Mouse (Mus musculus) limb, embryonic 14.5 days (tissue): ENCODE results near the gene Slc22a15. TPM values are rescaled to one million over a fixed set of nuclear protein-coding genes. Genes with fewer than 3 reads are reported as not detected.

Experiments
- ATAC-seq: fragments of 200-750 bp; cut with Nextera tagmentation; 2 replicates; pipeline ENCODE4 v1.8.0; 2017; ENCODE audit warnings: low read depth, moderate number of reproducible peaks, moderate TSS enrichment; ENCODE audit not compliant: low FRiP score
- DNase-seq: peaks from one replicate; pipeline ENCODE4 v3.0.0-alpha.2; 2015; ENCODE audit warnings: low spot score
- H3K27ac ChIP-seq: fragments of 300-500 bp; sonication (generic); replicated peaks from 2 replicates; pipeline ENCODE4 v1.5.1; 2014; ENCODE audit warnings: low read depth, mild to moderate bottlenecking, low read length, moderate library complexity, mixed read lengths
- H3K27me3 ChIP-seq: fragments of 300-500 bp; sonication (generic); 2 replicates; pipeline ENCODE4 v1.6.1; 2014; ENCODE audit warnings: low read length, mixed read lengths; ENCODE audit not compliant: control insufficient read depth, insufficient read depth
- H3K36me3 ChIP-seq: fragments of 300-500 bp; sonication (generic); 2 replicates; pipeline ENCODE4 v1.6.1; 2014; ENCODE audit warnings: mild to moderate bottlenecking, low read length, moderate library complexity, mixed read lengths; ENCODE audit not compliant: control insufficient read depth, insufficient read depth
- H3K4me1 ChIP-seq: fragments of 300-500 bp; sonication (generic); 2 replicates; pipeline ENCODE4 v1.6.1; 2014; ENCODE audit warnings: antibody characterized with exemption, low read length, mixed read lengths; ENCODE audit not compliant: control insufficient read depth, insufficient read depth
- H3K4me2 ChIP-seq: fragments of 300-500 bp; sonication (generic); replicated peaks from 2 replicates; pipeline ENCODE4 v1.6.1; 2014; ENCODE audit warnings: low read depth, mild to moderate bottlenecking, low read length, moderate library complexity; ENCODE audit not compliant: severe bottlenecking
- H3K4me3 ChIP-seq: fragments of 300-500 bp; sonication (generic); replicated peaks from 2 replicates; pipeline ENCODE4 v1.5.1; 2014; ENCODE audit warnings: low read length
- H3K9ac ChIP-seq: fragments of 300-500 bp; sonication (generic); 2 replicates; pipeline ENCODE4 v1.6.1; 2014; ENCODE audit warnings: mild to moderate bottlenecking, low read depth, low read length, moderate library complexity; ENCODE audit not compliant: severe bottlenecking
- H3K9me3 ChIP-seq: fragments of 300-500 bp; sonication (generic); 2 replicates; pipeline ENCODE4 v1.6.1; 2016; ENCODE audit warnings: low read length; ENCODE audit not compliant: control insufficient read depth
- POLR2A ChIP-seq: fragments of 200-500 bp; IDR thresholded peaks from 2 replicates; pipeline ENCODE4 v1.8.0; 2012; ENCODE audit warnings: inconsistent platforms, mild to moderate bottlenecking, moderate library complexity, borderline replicate concordance; ENCODE audit not compliant: insufficient read depth, insufficient read length; ENCODE audit errors: extremely low read depth
- WGBS: fragments of 180-500 bp; shearing (Covaris S2); extraction: QIAGEN DNeasy Blood & Tissue Kit; methylation state at CpG from one replicate; pipeline ENCODE4 v1.1.7; 2014; 5-methylcytosine and 5-hydroxymethylcytosine counted together
- polyA plus RNA-seq, 2 experiments: library from polyadenylated mRNA; depleted of rRNA in 1 of 2; stranded (reverse) in 1 of 2; unstranded in 1 of 2; fragments of >200 nt; fragmentation: Nextera tagmentation in 1 of 2; extraction: Ambion mirVana in 1 of 2; gene quantifications; 2 replicates each; pipeline versions ENCODE4 v1.2.1 to v1.2.3; 2012 to 2014

Gene Slc22a15
- polyA plus RNA-seq, 2 experiments: 5.8 to 11.5 TPM

DNA sequence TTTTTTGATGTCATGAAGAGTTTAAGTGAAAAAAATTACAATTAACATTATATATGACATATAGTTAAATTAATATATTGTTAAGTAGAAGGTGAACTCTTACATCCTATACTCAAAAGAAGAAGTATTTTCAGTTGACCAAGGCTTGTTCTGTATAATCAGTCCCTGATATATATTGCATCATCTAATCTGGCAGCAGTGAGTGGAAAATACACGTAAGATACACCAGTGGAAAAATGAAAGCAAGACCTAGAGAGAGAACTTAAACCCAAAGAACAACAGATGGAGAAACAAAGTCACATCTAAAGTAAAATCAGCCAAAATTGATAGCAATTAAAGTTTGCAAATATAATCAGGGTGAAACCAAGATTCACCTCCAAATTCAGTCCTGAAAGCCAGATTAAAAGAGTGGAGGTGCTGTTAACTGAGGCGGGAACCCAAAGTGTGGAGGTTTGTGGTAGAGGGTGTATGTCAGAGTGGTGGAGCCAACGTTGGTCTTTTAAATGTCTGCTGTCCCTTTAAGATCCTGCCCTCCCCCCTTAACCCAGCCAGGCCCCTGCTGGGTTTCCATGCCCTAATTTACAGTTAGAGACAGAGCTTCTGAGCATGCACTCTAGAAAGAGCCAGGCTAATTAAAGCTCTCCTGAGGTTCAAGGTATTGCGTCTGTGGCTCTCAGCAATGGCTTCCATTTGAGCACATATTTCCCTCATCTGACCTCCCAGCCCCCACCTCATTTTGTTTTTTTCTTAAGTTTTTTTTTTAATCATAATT is 5.0 kb upstream of the Slc22a15 start:
- no peak for TF ChIP-seq POLR2A
- H3K4me2 ChIP-seq: no peak overlapping the region
- DNase-seq: no peak
- H3K9ac ChIP-seq: no peak overlapping the region
- no peaks in the 10 kb centered on the region for H3K9me3 ChIP-seq
- H3K36me3 ChIP-seq: no peaks in the 10 kb centered on the region
- no peak overlapping the region for H3K27ac ChIP-seq
- no peak; the same call in 1 of the 2 replicates for ATAC-seq
- 31% methylated on average over 4 of the region's 4 CpGs for WGBS
- no peak overlapping the region for H3K4me3 ChIP-seq
- peaks cover 11% of the 10 kb centered on the region for H3K4me1 ChIP-seq
- H3K27me3 ChIP-seq: no peaks in the 10 kb centered on the region

DNA sequence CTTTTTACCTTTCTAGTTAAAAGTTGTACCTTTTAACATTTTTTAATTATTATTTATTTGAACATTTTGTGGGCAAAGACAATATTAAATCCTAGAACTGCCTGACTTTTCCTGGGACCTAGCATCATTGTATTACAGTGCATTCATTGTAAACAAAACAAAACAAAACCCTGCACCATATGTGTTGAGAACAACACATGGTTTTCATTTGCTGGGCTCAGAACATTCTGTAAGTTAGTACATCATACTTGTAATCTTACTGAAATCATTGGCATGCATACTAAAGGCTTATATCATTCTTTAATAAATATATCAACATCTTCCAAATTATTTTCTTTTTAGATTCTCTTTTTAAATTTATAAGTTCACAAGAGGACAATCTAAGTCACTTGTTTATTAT is 2.4 kb upstream of the Slc22a15 start:
- H3K36me3 ChIP-seq: no peaks in the 10 kb centered on the region
- no peaks in the 10 kb centered on the region for H3K27me3 ChIP-seq
- no peak overlapping the region for H3K4me2 ChIP-seq
- TF ChIP-seq POLR2A: no peak
- peak; percentile 44 for DNase-seq
- H3K4me1 ChIP-seq: peaks cover 25% of the 10 kb centered on the region
- H3K9ac ChIP-seq: no peak overlapping the region
- no peak overlapping the region for H3K4me3 ChIP-seq
- H3K27ac ChIP-seq: no peak overlapping the region
- no peaks in the 10 kb centered on the region for H3K9me3 ChIP-seq
- ATAC-seq: no peak

DNA sequence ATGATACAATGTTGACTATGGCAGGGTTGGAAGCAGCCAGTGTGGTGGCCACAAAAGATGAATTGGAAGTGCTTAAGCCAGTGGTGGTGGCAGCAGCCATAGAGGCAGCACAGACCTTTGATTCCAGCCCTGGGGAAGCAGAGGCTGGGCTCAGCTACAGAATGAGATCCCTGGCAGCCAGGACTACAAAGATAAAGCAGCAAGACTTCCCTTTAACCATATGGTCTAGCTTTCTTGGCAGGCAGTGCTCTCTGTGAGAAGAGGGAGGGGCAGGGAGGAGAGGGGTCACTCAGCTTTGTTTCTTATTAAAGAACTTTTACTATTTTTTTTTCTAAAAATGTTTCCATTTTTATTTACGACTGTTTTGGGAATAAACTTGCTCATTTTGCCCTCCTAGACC is 1.4 kb upstream of the Slc22a15 start:
- Histone ChIP-seq H3K4me2 (no peak overlapping the region), H3K4me1 (peaks cover 25% of the 10 kb centered on the region), H3K27ac (peak overlapping the region; percentile 19; the same call in 1 of the 2 replicates), H3K27me3 (no peaks in the 10 kb centered on the region), H3K4me3 (no peak overlapping the region), H3K9ac (no peak overlapping the region), H3K36me3 (no peaks in the 10 kb centered on the region), H3K9me3 (no peaks in the 10 kb centered on the region)
- DNase-seq (peak; percentile 71), ATAC-seq (no peak)
- no peak for TF ChIP-seq POLR2A
- WGBS: 61% methylated on average over 1 of the region's 1 CpGs

DNA sequence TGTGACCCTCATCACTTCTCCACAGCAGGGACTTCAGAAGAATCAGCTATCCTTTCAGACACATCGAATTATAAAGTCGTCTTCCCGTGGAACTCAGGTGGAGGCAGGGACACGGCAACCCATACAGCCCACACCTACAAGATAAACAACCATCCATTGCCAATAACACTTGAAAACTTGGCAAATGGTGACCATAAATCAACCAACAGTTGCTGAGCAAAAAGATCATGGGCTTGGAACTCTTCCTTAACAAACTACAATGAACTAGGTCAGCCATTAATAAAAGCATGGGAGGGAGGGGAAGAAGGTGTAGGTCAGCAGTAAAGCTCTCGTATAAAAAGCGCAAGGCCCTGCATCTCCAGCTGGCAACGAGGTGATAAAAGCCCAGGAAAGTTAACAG is 1.9 kb downstream of the Slc22a15 start:
- DNase-seq (no peak), ATAC-seq (no peak)
- WGBS: 50% methylated on average over 7 of the region's 7 CpGs
- H3K36me3 ChIP-seq: no peaks in the 10 kb centered on the region
- H3K9ac ChIP-seq: no peak overlapping the region
- H3K4me3 ChIP-seq: no peak overlapping the region
- H3K9me3 ChIP-seq: no peaks in the 10 kb centered on the region
- H3K4me2 ChIP-seq: no peak overlapping the region
- peaks cover 25% of the 10 kb centered on the region for H3K4me1 ChIP-seq
- no peaks in the 10 kb centered on the region for H3K27me3 ChIP-seq
- TF ChIP-seq POLR2A: no peak
- no peak overlapping the region for H3K27ac ChIP-seq

DNA sequence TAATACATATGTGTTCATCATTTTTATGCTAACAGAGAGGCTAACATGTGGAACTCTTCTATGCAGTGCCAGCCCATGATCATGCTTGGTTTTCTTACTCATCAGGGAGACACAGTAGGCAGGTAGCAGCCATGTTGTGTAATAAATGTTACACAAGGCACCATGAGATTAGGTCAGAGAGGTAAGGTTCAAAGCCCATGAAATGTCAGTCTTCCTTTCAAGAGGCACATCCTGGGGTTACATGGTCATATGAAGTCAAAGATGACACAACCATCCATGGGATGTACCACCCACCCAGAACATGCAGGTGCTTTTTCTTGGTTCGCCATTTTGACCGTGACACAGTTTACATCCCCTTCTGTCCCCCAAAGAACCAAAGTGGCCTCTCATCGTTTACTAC is 5.7 kb downstream of the Slc22a15 start:
- no peak for ATAC-seq
- Histone ChIP-seq H3K9me3 (no peaks in the 10 kb centered on the region), H3K27ac (no peak overlapping the region), H3K9ac (no peak overlapping the region), H3K36me3 (peaks cover 17% of the 10 kb centered on the region; the same call in 1 of the 2 replicates), H3K4me1 (peaks cover 12% of the 10 kb centered on the region), H3K27me3 (no peaks in the 10 kb centered on the region), H3K4me3 (no peak overlapping the region), H3K4me2 (no peak overlapping the region)
- TF ChIP-seq POLR2A: no peak
- DNase-seq: no peak
- 91% methylated on average over 3 of the region's 3 CpGs for WGBS
